Mouse (Mus musculus): ENCODE data around the gene Acat3.
"Not testable (repeated sequence)": the region's sequence is repeated elsewhere in the genome, so short reads cannot be mapped to it uniquely, and the experiment has no call there.

Gene Acat3

GRCm38 (mm10) chr17:12940151-12940805 is at the start of gene Acat3:
TSS of gene Acat3 (minus strand) at chr17:12940600.
- no peak for DNase-seq (ENCODE audit: low spot score in 2 of 2)

DNA sequence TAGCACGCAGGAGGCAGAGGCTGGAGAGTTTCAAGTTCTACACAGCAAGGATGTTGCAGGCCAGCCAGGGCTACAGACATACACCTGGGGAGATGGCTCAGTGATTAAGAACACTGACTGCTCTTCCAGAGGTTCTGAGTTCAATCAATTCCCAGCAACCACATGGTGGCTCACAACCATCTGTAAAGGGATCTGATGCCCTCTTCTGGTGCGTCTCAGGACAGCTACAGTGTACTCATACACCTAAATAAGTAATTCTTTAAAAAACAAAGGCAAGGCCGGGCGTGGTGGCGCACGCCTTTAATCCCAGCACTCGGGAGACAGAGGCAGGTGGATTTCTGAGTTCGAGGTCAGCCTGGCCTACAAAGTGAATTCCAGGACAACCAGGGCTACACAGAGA is 47.7 kb upstream of the Acat3 start:
- peak in 1 of 2 experiments; percentile 16 for DNase-seq (ENCODE audit: low spot score in 2 of 2)

DNA sequence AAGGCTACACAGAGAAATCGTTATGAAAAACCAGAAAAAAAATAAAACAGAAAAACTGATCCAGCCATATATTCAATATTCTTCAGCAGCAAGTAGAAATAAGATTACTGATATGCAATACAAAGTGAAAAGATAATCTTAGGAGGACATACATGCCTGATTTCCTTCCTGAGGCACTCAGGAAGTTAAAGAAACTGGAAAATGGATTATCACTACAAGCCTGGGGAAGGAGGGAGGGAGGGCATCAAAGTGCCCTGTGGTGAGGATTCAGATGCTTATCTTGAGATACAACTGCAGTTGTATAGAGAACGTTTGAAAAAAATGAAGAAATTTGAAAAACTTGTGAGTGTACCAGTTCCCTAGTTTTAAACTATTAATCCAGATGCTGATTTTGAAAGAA is 43.6 kb upstream of the Acat3 start:
- no peak for DNase-seq (ENCODE audit: low spot score in 2 of 2)

GRCm38 (mm10) chr17:12978546-12978945 is 38.1 kb upstream of the Acat3 start:
- no peak for DNase-seq (ENCODE audit: low spot score in 2 of 2)

DNA sequence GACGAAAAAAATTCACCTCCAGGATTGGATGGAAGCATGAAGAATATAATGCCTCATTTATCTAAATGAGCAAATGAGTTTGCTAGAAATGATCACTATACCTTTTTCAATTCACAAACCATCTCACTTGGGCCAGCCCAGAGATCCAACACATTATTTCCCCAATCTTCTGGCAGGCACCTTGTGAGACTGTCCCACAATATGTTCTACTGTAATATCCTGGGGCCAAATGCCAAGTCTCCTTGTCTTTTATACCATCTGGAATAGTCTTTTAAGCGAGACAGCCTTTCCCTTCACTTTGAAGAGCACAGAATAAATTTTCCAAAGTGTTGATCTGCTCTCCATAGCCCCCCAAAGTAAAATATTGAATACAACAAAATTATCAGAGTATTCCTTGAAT is 33.5 kb upstream of the Acat3 start:
- DNase-seq (ENCODE audit: low spot score in 2 of 2): no peak

DNA sequence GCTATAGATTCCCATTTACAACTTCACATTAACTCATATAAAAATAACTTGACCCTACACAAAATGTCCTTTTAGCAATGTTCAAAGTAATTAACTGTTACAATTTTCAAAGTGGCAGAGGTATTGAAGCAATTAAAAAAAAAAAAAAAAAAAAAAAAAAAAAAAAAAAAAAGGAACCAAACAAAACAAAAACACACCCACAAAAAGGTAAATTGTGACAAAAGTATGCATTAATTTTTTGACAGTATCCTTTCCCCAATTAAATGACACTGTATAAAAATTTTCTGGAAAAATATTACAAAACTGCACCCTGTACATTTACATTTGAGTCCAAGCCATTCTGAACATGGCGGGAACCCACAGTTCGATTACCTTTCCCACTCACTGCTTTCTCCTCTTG is 26.8 kb upstream of the Acat3 start:
- no peak for DNase-seq (ENCODE audit: low spot score in 2 of 2)

DNA sequence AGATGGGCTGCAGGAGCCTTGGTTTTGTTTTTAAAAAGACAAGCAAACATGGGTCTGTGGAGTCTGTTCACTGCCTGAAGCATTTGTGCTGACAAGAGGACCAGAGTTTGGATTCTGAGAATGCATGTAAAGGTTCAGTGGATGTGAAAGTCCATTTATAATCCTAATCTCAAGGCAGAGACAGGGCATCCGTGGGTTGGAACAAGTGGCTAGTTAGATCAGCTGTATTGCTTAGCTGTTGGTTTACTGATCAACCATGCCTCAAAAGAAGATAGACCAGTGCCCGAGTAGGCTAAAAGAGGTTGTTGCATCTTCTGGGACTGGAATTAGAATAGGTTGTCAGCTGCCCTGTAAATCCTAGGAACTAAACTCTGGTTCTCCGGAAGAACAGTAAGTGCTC is 23.1 kb upstream of the Acat3 start:
- DNase-seq (ENCODE audit: low spot score in 2 of 2): no peak

DNA sequence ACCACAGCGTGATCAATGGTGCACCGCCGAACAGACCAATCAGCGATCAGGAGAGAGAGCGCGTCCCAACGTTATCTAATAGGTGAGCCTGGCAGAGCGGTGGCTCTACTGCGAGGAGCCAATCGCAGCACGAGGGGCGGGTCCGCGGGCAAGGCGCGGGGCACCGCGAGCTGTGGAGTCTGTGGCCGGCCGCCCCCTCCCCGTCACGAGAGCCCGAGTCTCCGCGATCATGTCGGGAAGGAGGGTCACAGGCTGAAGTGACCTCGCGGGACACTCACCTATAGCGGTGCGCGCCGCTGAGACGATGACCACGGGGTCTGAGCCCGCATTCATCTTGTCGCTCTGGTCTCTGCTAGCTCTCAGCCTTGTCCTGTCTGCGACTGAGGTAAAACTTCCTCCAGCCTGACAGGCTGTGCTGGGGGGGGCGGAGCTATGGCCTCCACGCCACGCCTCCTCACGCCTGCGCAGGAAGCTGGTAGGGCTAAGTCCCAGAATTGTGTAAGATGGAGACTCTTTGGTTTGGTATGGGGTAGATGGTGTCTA is 20.0 kb upstream of the Acat3 start, which contains the start of gene Acat2:
Gene Acat2, minus strand, starts transcription at position 417 of the 543 bp plus-strand sequence.
- DNase-seq (ENCODE audit: low spot score in 2 of 2): peak; percentile 92 to 93

DNA sequence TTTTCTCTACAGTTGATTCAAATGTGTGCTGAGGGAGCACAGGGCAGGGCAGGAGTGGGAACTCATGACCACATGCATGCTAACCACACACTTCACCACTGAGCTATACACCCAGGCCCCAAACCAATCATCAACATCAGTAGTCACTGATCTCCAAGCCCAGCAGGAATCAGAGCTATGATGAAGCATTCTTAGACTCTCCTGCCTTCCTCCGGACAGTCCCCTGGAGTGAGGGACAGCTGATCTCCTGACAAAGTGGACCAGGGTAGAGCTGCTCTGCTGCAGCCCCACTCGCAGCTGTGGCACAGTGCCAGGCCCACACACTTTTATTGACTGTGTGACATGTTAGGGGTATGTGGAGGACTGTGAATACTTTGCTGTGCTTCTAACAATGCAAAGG is 19.0 kb upstream of the Acat3 start:
- DNase-seq (ENCODE audit: low spot score in 2 of 2): not testable (repeated sequence)

GRCm38 (mm10) chr17:12956664-12957063 is 16.3 kb upstream of the Acat3 start:
- no peak for DNase-seq (ENCODE audit: low spot score in 2 of 2)

- DNase-seq (ENCODE audit: low spot score in 2 of 2): no peak
Measured at GRCm38 (mm10) chr17:12949669-12950068, 9.3 kb upstream of the Acat3 start.

DNA sequence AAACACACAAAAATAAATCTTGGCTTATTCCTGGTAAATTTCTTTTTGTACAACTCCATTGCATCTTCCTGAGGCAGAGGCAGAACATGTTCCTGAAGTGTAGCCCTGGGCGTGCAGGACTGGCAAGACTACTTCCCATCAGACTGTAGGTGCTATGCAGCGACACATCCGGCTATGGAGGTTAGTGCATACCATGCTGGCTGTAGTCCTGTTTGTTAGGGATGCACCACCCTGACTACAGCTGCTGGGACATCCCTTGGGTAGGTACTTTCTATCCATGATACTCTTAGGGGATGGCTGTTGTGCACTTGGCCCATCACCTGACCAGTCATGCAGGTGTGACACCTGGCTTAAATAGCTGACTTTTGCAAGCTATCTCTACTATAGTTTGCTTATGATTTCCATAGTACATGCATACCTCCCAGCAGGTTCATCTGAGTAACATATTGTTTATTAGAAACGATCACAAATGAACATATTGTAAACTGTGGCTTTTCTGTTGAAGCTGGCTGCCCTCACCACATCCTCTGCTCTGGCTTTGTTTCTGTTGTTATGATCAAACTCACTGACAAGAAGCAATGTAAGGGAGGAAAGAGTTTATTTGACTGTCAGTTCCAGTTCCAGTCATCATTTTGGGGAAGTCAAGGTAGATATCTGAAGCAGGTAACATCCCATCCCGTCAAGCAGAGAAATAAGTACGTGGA is 2.2 kb upstream of the Acat3 start:
- DNase-seq (ENCODE audit: low spot score in 2 of 2): no peak

- no peak for DNase-seq (ENCODE audit: low spot score in 2 of 2)
Measured at GRCm38 (mm10) chr17:12941543-12942260, 1.3 kb upstream of the Acat3 start.

GRCm38 (mm10) chr17:12939377-12940148 is 837 bp downstream of the Acat3 start:
- not testable (repeated sequence) for DNase-seq (ENCODE audit: low spot score in 2 of 2)

- no peak for DNase-seq (ENCODE audit: low spot score in 2 of 2)
Measured at GRCm38 (mm10) chr17:12938077-12938476, 2.3 kb downstream of the Acat3 start.

GRCm38 (mm10) chr17:12937412-12937970 is 2.9 kb downstream of the Acat3 start:
- no peak for DNase-seq (ENCODE audit: low spot score in 2 of 2)

DNA sequence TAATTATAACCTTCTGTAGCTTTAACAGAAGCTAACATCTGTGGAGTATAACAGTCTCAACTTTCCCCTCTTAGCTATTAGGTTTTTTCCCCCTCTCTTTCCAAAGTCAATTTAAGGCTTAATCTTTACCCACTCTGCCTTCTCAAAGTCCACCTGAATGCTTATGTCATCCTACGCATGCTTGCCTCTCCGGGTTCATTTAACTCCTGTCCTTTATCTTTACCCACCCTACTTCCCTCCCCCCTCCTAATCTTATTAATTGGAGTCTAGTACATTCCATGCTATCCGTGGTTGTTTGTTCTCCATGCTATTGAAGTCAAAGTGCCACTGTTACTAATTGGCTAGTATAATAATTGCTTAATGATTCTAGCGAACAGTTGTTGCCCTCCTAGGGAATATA is 4.7 kb downstream of the Acat3 start:
- DNase-seq (ENCODE audit: low spot score in 2 of 2): no peak

DNA sequence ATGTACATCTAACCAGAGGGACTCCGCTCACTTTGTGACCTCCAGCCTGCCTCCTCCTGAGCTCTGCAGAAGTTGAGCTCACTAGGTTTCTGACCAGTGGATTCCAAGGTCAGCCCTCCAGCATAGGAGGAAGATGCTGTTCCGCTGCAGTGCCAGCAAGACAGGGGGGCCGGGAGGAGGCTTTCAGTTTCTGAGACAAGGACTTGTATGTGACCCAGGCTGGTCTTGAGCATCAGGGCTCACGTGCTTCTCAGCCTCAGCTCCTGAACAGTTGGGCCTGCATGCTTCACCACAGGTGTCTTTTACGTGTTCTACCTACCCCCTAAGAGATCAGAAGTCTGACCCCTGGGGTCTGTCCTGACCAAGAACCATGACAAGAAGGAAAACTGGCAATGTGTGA is 8.8 kb downstream of the Acat3 start:
- not testable (repeated sequence) for DNase-seq (ENCODE audit: low spot score in 2 of 2)

DNA sequence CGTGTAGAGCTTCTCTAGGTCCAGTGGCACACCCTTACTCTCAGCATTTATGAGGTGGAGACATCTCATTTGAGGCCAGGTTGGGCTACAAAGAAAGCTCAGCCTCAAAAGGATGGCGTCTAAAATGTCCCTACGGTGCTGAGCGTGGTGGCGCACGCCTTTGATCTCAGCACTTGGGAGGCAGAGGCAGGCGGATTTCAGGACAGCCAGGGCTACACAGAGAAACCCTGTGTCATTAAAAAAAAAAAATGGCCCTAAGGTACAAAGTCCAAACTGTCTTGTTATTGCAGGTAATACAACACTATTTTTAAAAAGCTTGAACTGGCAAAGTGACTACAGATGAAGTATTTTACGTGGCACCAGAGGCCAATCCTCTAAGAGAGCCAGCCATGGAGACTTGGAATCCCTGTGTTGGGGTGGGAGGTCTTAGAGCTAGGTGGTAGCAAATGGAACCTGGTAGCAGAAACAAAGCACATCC is 14.7 kb downstream of the Acat3 start:
- no peak for DNase-seq (ENCODE audit: low spot score in 2 of 2)

- no peak for DNase-seq (ENCODE audit: low spot score in 2 of 2)
Measured at GRCm38 (mm10) chr17:12925001-12925400, 15.4 kb downstream of the Acat3 start.

DNA sequence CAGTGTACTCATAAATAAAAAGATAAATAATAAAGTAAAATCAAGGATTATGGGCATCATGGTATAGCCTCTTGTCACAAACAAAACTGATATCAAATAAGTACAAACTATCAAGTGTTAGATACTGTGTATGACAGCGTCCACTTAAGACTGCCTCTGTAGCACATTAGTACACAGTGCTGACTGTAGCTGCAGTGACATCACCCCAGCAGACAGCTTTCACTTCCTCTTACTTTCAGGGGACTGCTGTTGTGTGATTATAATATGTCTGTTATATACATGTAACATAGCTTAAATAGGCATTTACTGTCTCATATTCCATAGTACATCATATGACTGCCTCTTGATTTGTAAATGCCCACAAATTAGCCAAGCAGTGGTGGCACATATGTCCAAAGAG is 19.3 kb downstream of the Acat3 start:
- DNase-seq (ENCODE audit: low spot score in 2 of 2): peak; percentile 50 to 52

Data from spleen, postnatal 36 days (tissue).